Mouse (Mus musculus) heart, adult 2 months (tissue): Measurements from ENCODE around the gene Slc22a14.

Experiments used
- CTCF ChIP-seq: fragments of 200-600 bp; IDR thresholded peaks from 2 replicates; pipeline ENCODE4 v1.8.1; 2022; ENCODE audit warnings: antibody characterized with exemption, mild to moderate bottlenecking, moderate library complexity
- POLR2A ChIP-seq: fragments of 200-500 bp; IDR thresholded peaks from 2 replicates; pipeline ENCODE4 v1.6.1; 2011; ENCODE audit warnings: mild to moderate bottlenecking, low read depth, low read length, control low read depth; ENCODE audit not compliant: insufficient read depth

- no peak for TF ChIP-seq POLR2A
- TF ChIP-seq CTCF, result no peak
These were observed 10.2 kb upstream of the Slc22a14 start for GRCm38 (mm10) chr9:119375556-119375955.
